Comparison of ENCODE assay signal across 7 mouse cellular contexts in genomic region chr19:59075472-59076101, GRCm38 (mm10). TPM values are rescaled to one million over a fixed set of nuclear protein-coding genes. Genes with fewer than 3 reads are reported as not detected.
A peak's percentile ranks its signal among the peaks of the same experiment; 100 is the strongest.
DNase-seq lines count a peak whose midpoint lies in the region; ATAC-seq and TF ChIP-seq lines count a peak whose summit lies in the region.

Shtn1 (minus strand) TSS chr19:59076100.

- 1% methylated on average over 44 of the region's 46 CpGs for WGBS in forebrain, postnatal 0 days

- peaks cover 14% of the 10 kb centered on the region for H3K4me1 ChIP-seq in forebrain, postnatal 0 days (ENCODE audit: insufficient read depth)

- H3K9ac ChIP-seq in forebrain, postnatal 0 days = peak within 1 kb of the TSS; percentile 91

- no peak for TF ChIP-seq CTCF in forebrain, postnatal 0 days (IDR thresholded peaks at IDR 0.05; ENCODE audit: low read depth)

- DNase-seq in WW6 (ENCODE audit: low read depth, low spot score) = peak; percentile 38
- peak; percentile 73 for DNase-seq in cerebellum, adult 11-12 months
- peak; percentile 84 for DNase-seq in forebrain, postnatal 0 days
- peak; percentile 2 for DNase-seq in induced T-regulatory cell, adult 2 months (ENCODE audit: low read depth)
- peak; percentile 47 to 72 for DNase-seq in left cerebral cortex, adult 8-10 months (ENCODE audit: low spot score in 2 of 2)
- peak; percentile 72 to 83 for DNase-seq in lung, postnatal 4 days
- DNase-seq in right cerebral cortex, postnatal 36 days (ENCODE audit: low spot score in 2 of 2) = peak; percentile 59 to 67

- no peaks in the 10 kb centered on the region for H3K27me3 ChIP-seq in forebrain, postnatal 0 days (ENCODE audit: insufficient read depth, low read length)

- H3K27ac ChIP-seq in forebrain, postnatal 0 days (ENCODE audit: low read depth, low read length) = peak within 1 kb of the TSS; percentile 93

- H3K9me3 ChIP-seq in forebrain, postnatal 0 days (ENCODE audit: low read length) = no peaks in the 10 kb centered on the region

- peak within 1 kb of the TSS; percentile 92 for H3K4me2 ChIP-seq in forebrain, postnatal 0 days (ENCODE audit: low read depth)

- peak within 1 kb of the TSS; percentile 65 for H3K4me3 ChIP-seq in forebrain, postnatal 0 days (ENCODE audit: low read depth, low read length)

- ATAC-seq in forebrain, postnatal 0 days = peak; percentile 93

- H3K36me3 ChIP-seq in forebrain, postnatal 0 days (ENCODE audit: insufficient read depth) = no peaks in the 10 kb centered on the region

RNA-seq across cellular contexts. Expression of gene Shtn1, which starts in this region (rescaled TPM):
- total RNA-seq in forebrain, postnatal 0 days (2014; rRNA removed) = 120 and 128 TPM in 2 replicates
- 71.9 and 77.4 TPM in 2 replicates for polyA plus RNA-seq in forebrain, postnatal 0 days (2015; fragmentation: Nextera tagmentation; extraction: Ambion mirVana)
- 10 to 100 TPM; 24.2 to 26.9 (median 25.7) TPM for total RNA-seq in left cerebral cortex, adult 8-10 months (2022)

Comparison
In these comparisons a context has a peak if more than half of its experiments do, and no peak if none do; other contexts are left out.
1. Peak in every context shown above with its lines: DNase-seq, ATAC-seq, H3K4me3 ChIP-seq and H3K27ac ChIP-seq.
2. DNase-seq: peak in every context shown above with its lines; median percentile 84 in forebrain, postnatal 0 days; 78 in lung, postnatal 4 days; 73 in cerebellum, adult 11-12 months; 63 in right cerebral cortex, postnatal 36 days; 60 in left cerebral cortex, adult 8-10 months; 38 in WW6; 2 in induced T-regulatory cell, adult 2 months.